Mouse (Mus musculus) kidney, postnatal 0 days (tissue): ENCODE results near the gene Rcbtb2. TPM values are rescaled to one million over a fixed set of nuclear protein-coding genes. Genes with fewer than 3 reads are reported as not detected.

Experiments
- ATAC-seq: fragments of 200-750 bp; cut with Nextera tagmentation; replicated peaks from 2 replicates; pipeline ENCODE4 v1.8.0; 2017; ENCODE audit warnings: low read depth, moderate number of reproducible peaks, moderate TSS enrichment, moderate library complexity; ENCODE audit not compliant: low FRiP score
- DNase-seq: peaks from one replicate; pipeline ENCODE4 v3.0.0-alpha.2; 2016; ENCODE audit warnings: low spot score
- H3K27ac ChIP-seq: fragments of 300-500 bp; sonication (generic); 2 replicates; pipeline ENCODE4 v1.5.1; 2014; ENCODE audit warnings: mild to moderate bottlenecking
- H3K27me3 ChIP-seq: fragments of 300-500 bp; sonication (generic); 2 replicates; pipeline ENCODE4 v1.6.1; 2014; ENCODE audit warnings: low read length, mixed read lengths; ENCODE audit not compliant: insufficient read depth
- H3K36me3 ChIP-seq: fragments of 300-500 bp; sonication (generic); 2 replicates; pipeline ENCODE4 v1.6.1; 2014; ENCODE audit warnings: low read length, mixed read lengths; ENCODE audit not compliant: insufficient read depth
- H3K4me1 ChIP-seq: fragments of 300-500 bp; sonication (generic); replicated peaks from 2 replicates; pipeline ENCODE4 v1.6.1; 2014; ENCODE audit warnings: antibody characterized with exemption, low read length, mixed read lengths; ENCODE audit not compliant: insufficient read depth
- H3K4me2 ChIP-seq: fragments of 300-500 bp; sonication (generic); 2 replicates; pipeline ENCODE4 v1.6.1; 2014; ENCODE audit warnings: mild to moderate bottlenecking, low read length, moderate library complexity, mixed read lengths
- H3K4me3 ChIP-seq: fragments of 300-500 bp; sonication (generic); replicated peaks from 2 replicates; pipeline ENCODE4 v1.5.1; 2014; ENCODE audit warnings: low read depth, low read length
- H3K9ac ChIP-seq: fragments of 300-500 bp; sonication (generic); 2 replicates; pipeline ENCODE4 v1.6.1; 2014; ENCODE audit warnings: low read depth, low read length
- H3K9me3 ChIP-seq: fragments of 300-500 bp; sonication (generic); replicated peaks from 2 replicates; pipeline ENCODE4 v1.6.1; 2016; ENCODE audit warnings: low read length, inconsistent platforms, mixed read lengths
- CTCF ChIP-seq: IDR thresholded peaks from 2 replicates; pipeline ENCODE4 v1.5.1; 2016; ENCODE audit warnings: antibody characterized with exemption, low read depth, mild to moderate bottlenecking, moderate library complexity
- WGBS: fragments of 180-500 bp; shearing (Covaris S2); extraction: QIAGEN DNeasy Blood & Tissue Kit; methylation state at CpG from one replicate; pipeline ENCODE4 v1.1.7; 2014; 5-methylcytosine and 5-hydroxymethylcytosine counted together
- microRNA counts: library from miRNA; unstranded; fragments of <30 nt; microRNA quantifications from one replicate; lab custom pipeline; 2015
- microRNA-seq: library from miRNA; unstranded; fragments of <30 nt; microRNA quantifications from one replicate; pipeline ENCODE4, GENCODE M21; 2016
- polyA plus RNA-seq: library from polyadenylated mRNA; unstranded; fragments of >200 nt; fragmentation: Nextera tagmentation; extraction: Ambion mirVana; gene quantifications from 2 replicates; pipeline ENCODE4 v1.2.1, GENCODE M21; 2015

Rcbtb2 gene
- polyA plus RNA-seq, 1 experiment from 2014 or later = 87.4 TPM

- no peak overlapping the region for H3K4me3 ChIP-seq
- no peak for ATAC-seq
- 57% methylated on average over 3 of the region's 3 CpGs for WGBS
Measured at GRCm38 (mm10) chr14:73255426-73255970, 132.7 kb downstream of the Rcbtb2 start.

DNA sequence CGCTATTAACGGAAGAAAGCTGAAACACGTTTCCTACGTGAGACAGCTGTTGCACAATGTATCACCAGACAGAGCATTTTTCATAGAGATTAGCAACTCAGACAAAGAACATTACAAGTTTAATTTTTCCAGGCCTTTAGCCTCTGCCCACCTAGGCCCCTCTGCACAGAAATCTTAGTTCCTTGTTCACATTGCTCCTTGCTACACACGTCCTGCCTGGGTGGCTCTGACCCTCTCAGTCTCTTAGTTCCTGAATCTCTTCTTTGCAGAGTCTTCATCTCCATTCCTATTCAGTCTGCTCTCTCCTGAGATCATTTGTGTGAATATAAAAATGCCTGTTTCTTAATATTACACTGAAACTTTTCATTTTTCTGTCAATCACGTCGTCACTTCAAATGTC lies 134.5 kb downstream of the Rcbtb2 start:
- H3K4me3 ChIP-seq = no peak overlapping the region
- WGBS = 45% methylated on average over 7 of the region's 7 CpGs

More at GRCm38 (mm10) chr14:73255426-73255970, 132.7 kb downstream of the Rcbtb2 start:
- Histone ChIP-seq H3K4me2 (no peak overlapping the region), H3K27me3 (no peaks in the 10 kb centered on the region), H3K9ac (no peak overlapping the region), H3K36me3 (no peaks in the 10 kb centered on the region), H3K9me3 (no peaks in the 10 kb centered on the region), H3K27ac (no peak overlapping the region), H3K4me1 (no peaks in the 10 kb centered on the region)
- DNase-seq = no peak
- no peak for TF ChIP-seq CTCF

More for the DNA sequence above, 134.5 kb downstream of the Rcbtb2 start:
- H3K27ac ChIP-seq = no peak overlapping the region
- no peak overlapping the region for H3K9ac ChIP-seq
- ATAC-seq (no peak), DNase-seq (no peak)
- no peaks in the 10 kb centered on the region for H3K9me3 ChIP-seq
- no peak for TF ChIP-seq CTCF
- H3K27me3 ChIP-seq = no peaks in the 10 kb centered on the region
- H3K4me1 ChIP-seq = no peaks in the 10 kb centered on the region
- H3K4me2 ChIP-seq = no peak overlapping the region
- H3K36me3 ChIP-seq = 0 out of 2 replicates have a peak, but pooled peaks cover 4% of the 10 kb centered on the region

MicroRNA genes within 50 kb of the gene (microRNA counts, 519-probe panel; counts per million panel counts)
- microRNA mmu-miR-687 (lab: Ali Mortazavi, UCI) = 330 counts per million, percentile 68 among the panel's probes with 10 or more counts

Small RNA genes lying within 50 kb of the gene (microRNA-seq; reads per million reads assigned to microRNA genes)
- not detected for gene Mir687

Other genes starting within 250 kb of the Rcbtb2 start
- 0.21 and 0.54 TPM in 2 replicates for gene Cysltr2, start 73.9 kb upstream of the Rcbtb2 start, polyA plus RNA-seq
- gene Lpar6, start 114.9 kb downstream of the Rcbtb2 start, polyA plus RNA-seq = 15.5 and 15.9 TPM in 2 replicates
- gene Rb1, start 202.8 kb downstream of the Rcbtb2 start, polyA plus RNA-seq = 21.9 and 26.6 TPM in 2 replicates